Mouse (Mus musculus) liver, embryonic 15.5 days (tissue): ENCODE results near the gene Hsd17b7. TPM values are rescaled to one million over a fixed set of nuclear protein-coding genes. Genes with fewer than 3 reads are reported as not detected.

Source experiments
- ATAC-seq: fragments of 200-750 bp; cut with Nextera tagmentation; 2 replicates; pipeline ENCODE4 v1.8.0; 2017; ENCODE audit warnings: moderate number of reproducible peaks, mild to moderate bottlenecking, moderate library complexity; ENCODE audit not compliant: insufficient read depth
- H3K27ac ChIP-seq: fragments of 300-500 bp; sonication (generic); replicated peaks from 2 replicates; pipeline ENCODE4 v1.5.1; 2015; ENCODE audit warnings: mild to moderate bottlenecking, inconsistent platforms
- H3K27me3 ChIP-seq: fragments of 300-500 bp; sonication (generic); 2 replicates; pipeline ENCODE4 v1.6.1; 2015; ENCODE audit warnings: mild to moderate bottlenecking, inconsistent platforms
- H3K36me3 ChIP-seq: fragments of 300-500 bp; sonication (generic); replicated peaks from 2 replicates; pipeline ENCODE4 v1.6.1; 2015; ENCODE audit warnings: moderate library complexity, mild to moderate bottlenecking, inconsistent platforms
- H3K4me1 ChIP-seq: fragments of 300-500 bp; sonication (generic); replicated peaks from 2 replicates; pipeline ENCODE4 v1.6.1; 2015; ENCODE audit warnings: inconsistent platforms
- H3K4me2 ChIP-seq: fragments of 300-500 bp; sonication (generic); 2 replicates; pipeline ENCODE4 v1.6.1; 2015; ENCODE audit warnings: moderate library complexity, mild to moderate bottlenecking, inconsistent platforms
- H3K4me3 ChIP-seq: fragments of 300-500 bp; sonication (generic); replicated peaks from 2 replicates; pipeline ENCODE4 v1.5.1; 2015; ENCODE audit warnings: mild to moderate bottlenecking, inconsistent platforms
- H3K9ac ChIP-seq: fragments of 300-500 bp; sonication (generic); 2 replicates; pipeline ENCODE4 v1.6.1; 2015; ENCODE audit warnings: moderate library complexity, mild to moderate bottlenecking, inconsistent platforms
- H3K9me3 ChIP-seq: fragments of 300-500 bp; sonication (generic); replicated peaks from 2 replicates; pipeline ENCODE4 v1.6.1; 2016; ENCODE audit warnings: inconsistent platforms
- WGBS: fragments of 180-500 bp; shearing (Covaris S2); methylation state at CpG from one replicate; pipeline ENCODE4 v1.1.7; 2015; ENCODE audit warnings: mixed read lengths; ENCODE audit not compliant: insufficient replicate concordance; 5-methylcytosine and 5-hydroxymethylcytosine counted together
- polyA plus RNA-seq: library from polyadenylated mRNA; unstranded; fragments of >200 nt; fragmentation: Nextera tagmentation; extraction: Ambion mirVana; gene quantifications from 2 replicates; pipeline ENCODE4 v1.2.1, GENCODE M21; 2015

Hsd17b7 gene
- polyA plus RNA-seq, 1 experiment from 2014 or later, result 12.7 TPM

DNA sequence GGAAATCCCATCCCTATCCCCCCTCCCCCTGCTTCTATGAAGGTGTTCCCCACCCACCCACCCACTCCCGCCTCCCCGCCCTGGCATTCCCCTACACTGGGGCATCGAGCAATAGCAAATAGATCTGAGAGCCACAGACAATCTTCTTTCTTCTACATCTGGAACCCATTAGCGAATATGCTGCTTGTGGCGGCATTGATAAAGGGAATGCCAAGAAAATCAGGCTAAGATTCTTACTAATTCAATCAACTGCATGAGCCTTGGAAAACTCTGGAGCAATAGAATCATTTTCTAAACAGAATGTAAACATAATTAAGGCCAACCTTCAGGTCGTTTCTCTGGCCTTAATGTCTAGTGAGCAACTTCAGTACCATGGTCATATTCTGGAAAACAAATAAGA is 57.5 kb downstream of the Hsd17b7 start:
- H3K4me1 ChIP-seq, result no peaks in the 10 kb centered on the region
- no peaks in the 10 kb centered on the region for H3K27me3 ChIP-seq
- 59% methylated on average over 6 of the region's 6 CpGs for WGBS
- no peak for ATAC-seq
- H3K36me3 ChIP-seq, result no peaks in the 10 kb centered on the region
- H3K9ac ChIP-seq, result no peak overlapping the region
- no peak overlapping the region for H3K4me2 ChIP-seq
- no peak overlapping the region for H3K27ac ChIP-seq
- no peaks in the 10 kb centered on the region for H3K9me3 ChIP-seq
- H3K4me3 ChIP-seq, result no peak overlapping the region

DNA sequence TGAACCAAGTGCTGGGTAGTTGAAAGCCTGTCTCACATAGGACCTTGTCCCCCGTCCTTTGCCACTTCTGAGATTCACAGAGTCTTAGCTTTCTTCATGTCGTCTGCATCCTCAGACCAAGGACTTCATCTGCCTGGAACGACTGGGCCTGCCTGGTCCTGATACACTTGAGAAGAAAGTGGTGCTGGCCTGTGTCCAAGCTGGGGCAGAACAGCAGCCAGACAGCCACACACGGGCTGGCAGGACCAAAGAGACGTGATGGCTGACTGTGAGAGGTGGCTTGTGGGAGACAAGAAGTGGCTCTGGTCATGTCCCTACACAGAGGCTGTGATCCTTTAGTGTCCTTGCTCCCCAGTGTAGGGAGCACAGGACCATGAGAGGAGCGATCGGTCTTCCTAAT is 58.3 kb downstream of the Hsd17b7 start:
- Histone ChIP-seq H3K27ac (no peak overlapping the region), H3K4me3 (no peak overlapping the region), H3K36me3 (no peaks in the 10 kb centered on the region), H3K9ac (no peak overlapping the region), H3K4me1 (no peaks in the 10 kb centered on the region), H3K27me3 (no peaks in the 10 kb centered on the region), H3K4me2 (no peak overlapping the region), H3K9me3 (no peaks in the 10 kb centered on the region)
- ATAC-seq, result no peak
- WGBS, result 69% methylated on average over 7 of the region's 7 CpGs

DNA sequence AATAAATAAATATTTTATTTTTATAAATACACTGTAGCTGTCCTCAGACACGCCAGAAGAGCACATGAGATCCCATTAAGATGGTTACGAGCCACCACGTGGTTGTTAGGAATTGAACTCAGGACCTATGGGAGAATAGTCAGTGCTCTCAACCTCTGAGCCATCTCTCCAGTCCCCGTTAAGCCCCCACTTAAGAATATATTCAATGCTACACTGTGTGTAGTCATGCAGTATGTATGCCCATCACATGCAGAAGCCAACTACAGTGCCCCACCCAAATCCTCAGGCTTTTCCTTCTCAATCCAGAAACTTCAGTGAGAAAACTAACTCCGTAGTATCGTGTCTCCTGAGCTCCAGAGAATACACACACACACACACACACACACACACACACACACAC is 59.4 kb downstream of the Hsd17b7 start:
- H3K9me3 ChIP-seq, result no peaks in the 10 kb centered on the region
- no peaks in the 10 kb centered on the region for H3K27me3 ChIP-seq
- no peak overlapping the region for H3K4me2 ChIP-seq
- 61% methylated on average over 6 of the region's 6 CpGs for WGBS
- H3K4me1 ChIP-seq, result no peaks in the 10 kb centered on the region
- H3K9ac ChIP-seq, result no peak overlapping the region
- no peak overlapping the region for H3K4me3 ChIP-seq
- no peak for ATAC-seq
- H3K27ac ChIP-seq, result no peak overlapping the region
- no peaks in the 10 kb centered on the region for H3K36me3 ChIP-seq

DNA sequence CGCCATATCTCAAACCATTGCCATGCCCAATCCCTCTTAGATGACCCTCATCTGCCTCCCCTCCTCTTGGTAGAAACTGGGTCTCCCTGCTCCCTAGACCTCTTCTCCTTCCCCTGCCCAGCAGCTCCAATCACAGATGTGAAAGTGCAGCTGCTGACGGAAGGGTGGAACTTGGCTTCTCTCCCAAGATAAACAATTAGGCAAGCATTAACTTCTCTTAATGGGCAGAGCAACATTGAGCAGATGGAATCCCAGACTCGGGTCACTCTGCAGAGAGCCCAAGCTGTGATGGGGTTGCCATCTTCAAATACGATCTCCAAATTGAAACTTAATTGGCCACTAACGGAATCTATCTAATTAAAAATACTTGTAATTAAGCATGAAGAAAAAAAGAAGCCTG is 59.9 kb downstream of the Hsd17b7 start:
- Histone ChIP-seq H3K4me2 (no peak overlapping the region), H3K27ac (no peak overlapping the region), H3K27me3 (no peaks in the 10 kb centered on the region), H3K9ac (no peak overlapping the region), H3K4me3 (no peak overlapping the region), H3K9me3 (no peaks in the 10 kb centered on the region), H3K4me1 (no peaks in the 10 kb centered on the region), H3K36me3 (no peaks in the 10 kb centered on the region)
- 67% methylated on average over 5 of the region's 5 CpGs for WGBS
- no peak for ATAC-seq

DNA sequence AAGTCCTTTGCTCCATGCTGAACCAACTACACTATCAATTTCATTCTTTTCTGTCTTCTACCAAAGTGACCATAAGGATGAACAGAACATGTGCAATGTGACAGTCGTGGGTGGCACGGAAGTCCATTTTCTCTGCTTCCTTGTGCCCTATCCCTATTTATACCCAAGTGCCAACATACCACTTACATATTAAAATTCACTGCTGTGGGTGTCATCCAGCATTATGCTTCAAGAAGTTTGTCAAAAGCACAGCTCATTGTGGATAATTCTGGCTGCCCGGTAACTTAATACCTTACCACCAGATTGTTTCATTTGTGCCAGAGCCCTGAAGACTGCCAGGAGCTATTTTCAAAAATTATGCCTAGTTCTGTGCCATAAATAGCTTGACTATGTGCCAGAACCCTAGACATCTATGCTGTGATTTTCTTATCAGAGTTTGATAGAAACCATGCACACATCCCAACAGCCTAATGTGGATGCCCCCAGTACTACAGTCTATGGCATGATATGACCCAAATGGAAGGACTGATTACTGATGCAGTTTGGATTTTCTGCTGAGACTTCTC is 68.2 kb downstream of the Hsd17b7 start:
- Histone ChIP-seq H3K36me3 (no peaks in the 10 kb centered on the region), H3K4me2 (no peak overlapping the region), H3K27ac (no peak overlapping the region), H3K27me3 (no peaks in the 10 kb centered on the region), H3K9ac (no peak overlapping the region), H3K9me3 (no peaks in the 10 kb centered on the region), H3K4me1 (no peaks in the 10 kb centered on the region), H3K4me3 (no peak overlapping the region)
- ATAC-seq, result no peak
- 64% methylated on average over 3 of the region's 3 CpGs for WGBS

Other genes with a start within 250 kb of the Hsd17b7 start
- 0.20 TPM in 2 replicates for gene Rgs4, start 221.6 kb downstream of the Hsd17b7 start, polyA plus RNA-seq
- not detected in 2 replicates for gene Ccdc190, start 40.6 kb downstream of the Hsd17b7 start, polyA plus RNA-seq
- gene Ddr2, start 141.5 kb upstream of the Hsd17b7 start, polyA plus RNA-seq, result 1.1 and 1.2 TPM in 2 replicates
- gene Uap1, start 205.7 kb upstream of the Hsd17b7 start, polyA plus RNA-seq, result 29.4 and 33.8 TPM in 2 replicates
- gene Uhmk1, start 246.2 kb upstream of the Hsd17b7 start, polyA plus RNA-seq, result 5.4 and 6.0 TPM in 2 replicates